Mouse (Mus musculus): ENCODE results near the gene Spaca4. TPM values are rescaled to one million over a fixed set of nuclear protein-coding genes. Genes with fewer than 3 reads are reported as not detected.

The Spaca4 gene
- polyA plus RNA-seq, 1 experiment from 2014 or later = 0.79 TPM

Other genes starting within 250 kb of the Spaca4 start
- gene Tulp2, start 243.9 kb downstream of the Spaca4 start, polyA plus RNA-seq (2015; fragmentation: Nextera tagmentation; extraction: Ambion mirVana) = 1.4 and 1.5 TPM in 2 replicates
- not detected in 2 replicates for gene Gm45808, start 239.0 kb downstream of the Spaca4 start, polyA plus RNA-seq (2015; fragmentation: Nextera tagmentation; extraction: Ambion mirVana)
- gene Dhdh, start 237.0 kb downstream of the Spaca4 start, polyA plus RNA-seq (2015; fragmentation: Nextera tagmentation; extraction: Ambion mirVana) = 2.0 and 2.2 TPM in 2 replicates
- gene Nucb1, start 215.4 kb downstream of the Spaca4 start, polyA plus RNA-seq (2015; fragmentation: Nextera tagmentation; extraction: Ambion mirVana) = 229 and 262 TPM in 2 replicates
- 25.5 and 31.2 TPM in 2 replicates for gene Ppp1r15a, start 199.5 kb downstream of the Spaca4 start, polyA plus RNA-seq (2015; fragmentation: Nextera tagmentation; extraction: Ambion mirVana)
- gene Plekha4, start 199.5 kb downstream of the Spaca4 start, polyA plus RNA-seq (2015; fragmentation: Nextera tagmentation; extraction: Ambion mirVana) = 2.7 and 3.9 TPM in 2 replicates
- 2.9 and 4.8 TPM in 2 replicates for gene Hsd17b14, start 170.9 kb downstream of the Spaca4 start, polyA plus RNA-seq (2015; fragmentation: Nextera tagmentation; extraction: Ambion mirVana)
- gene Bcat2, start 155.7 kb downstream of the Spaca4 start, polyA plus RNA-seq (2015; fragmentation: Nextera tagmentation; extraction: Ambion mirVana) = 95.7 and 109 TPM in 2 replicates
- gene Fgf21, start 110.3 kb downstream of the Spaca4 start, polyA plus RNA-seq (2015; fragmentation: Nextera tagmentation; extraction: Ambion mirVana) = 0.28 and 0.32 TPM in 2 replicates
- gene Fut1, start 108.5 kb downstream of the Spaca4 start, polyA plus RNA-seq (2015; fragmentation: Nextera tagmentation; extraction: Ambion mirVana) = 1.2 and 1.5 TPM in 2 replicates
- 0.15 TPM in 1 of 2 replicates, not detected in the other for gene Izumo1, start 104.0 kb downstream of the Spaca4 start, polyA plus RNA-seq (2015; fragmentation: Nextera tagmentation; extraction: Ambion mirVana)
- gene Rasip1, start 98.3 kb downstream of the Spaca4 start, polyA plus RNA-seq (2015; fragmentation: Nextera tagmentation; extraction: Ambion mirVana) = 3.3 and 4.4 TPM in 2 replicates
- gene Mamstr, start 85.8 kb downstream of the Spaca4 start, polyA plus RNA-seq (2015; fragmentation: Nextera tagmentation; extraction: Ambion mirVana) = 10.9 and 14.2 TPM in 2 replicates
- 13.8 and 18.8 TPM in 2 replicates for gene Fut2, start 59.4 kb downstream of the Spaca4 start, polyA plus RNA-seq (2015; fragmentation: Nextera tagmentation; extraction: Ambion mirVana)
- gene Ntn5, start 41.8 kb downstream of the Spaca4 start, polyA plus RNA-seq (2015; fragmentation: Nextera tagmentation; extraction: Ambion mirVana) = 0.55 and 1.2 TPM in 2 replicates
- 2.9 and 3.4 TPM in 2 replicates for gene Sec1, start 31.4 kb downstream of the Spaca4 start, polyA plus RNA-seq (2015; fragmentation: Nextera tagmentation; extraction: Ambion mirVana)
- 8.4 and 9.8 TPM in 2 replicates for gene Car11, start 26.0 kb downstream of the Spaca4 start, polyA plus RNA-seq (2015; fragmentation: Nextera tagmentation; extraction: Ambion mirVana)
- 2.7 and 2.9 TPM in 2 replicates for gene Dbp, start 20.7 kb downstream of the Spaca4 start, polyA plus RNA-seq (2015; fragmentation: Nextera tagmentation; extraction: Ambion mirVana)
- gene Rpl18, start 10.4 kb downstream of the Spaca4 start, polyA plus RNA-seq (2015; fragmentation: Nextera tagmentation; extraction: Ambion mirVana) = 915 and 1,024 TPM in 2 replicates
- 38.9 and 45.9 TPM in 2 replicates for gene Sphk2, start 7.8 kb downstream of the Spaca4 start, polyA plus RNA-seq (2015; fragmentation: Nextera tagmentation; extraction: Ambion mirVana)
- 16.0 and 24.7 TPM in 2 replicates for gene Fam83e, start 4.6 kb downstream of the Spaca4 start, polyA plus RNA-seq (2015; fragmentation: Nextera tagmentation; extraction: Ambion mirVana)
- 0.53 and 0.99 TPM in 2 replicates for gene Lmtk3, start 57.9 kb upstream of the Spaca4 start, polyA plus RNA-seq (2015; fragmentation: Nextera tagmentation; extraction: Ambion mirVana)
- gene Sult2b1, start 58.9 kb upstream of the Spaca4 start, polyA plus RNA-seq (2015; fragmentation: Nextera tagmentation; extraction: Ambion mirVana) = 32.7 and 46.5 TPM in 2 replicates
- gene Cyth2, start 88.8 kb upstream of the Spaca4 start, polyA plus RNA-seq (2015; fragmentation: Nextera tagmentation; extraction: Ambion mirVana) = 75.6 and 82.6 TPM in 2 replicates
- gene Kcnj14, start 99.0 kb upstream of the Spaca4 start, polyA plus RNA-seq (2015; fragmentation: Nextera tagmentation; extraction: Ambion mirVana) = 0.91 and 0.98 TPM in 2 replicates
- gene Grwd1, start 105.1 kb upstream of the Spaca4 start, polyA plus RNA-seq (2015; fragmentation: Nextera tagmentation; extraction: Ambion mirVana) = 50.3 and 53.7 TPM in 2 replicates
- 76.7 and 87.0 TPM in 2 replicates for gene Kdelr1, start 147.0 kb upstream of the Spaca4 start, polyA plus RNA-seq (2015; fragmentation: Nextera tagmentation; extraction: Ambion mirVana)
- 0.23 and 0.40 TPM in 2 replicates for gene Grin2d, start 152.6 kb upstream of the Spaca4 start, polyA plus RNA-seq (2015; fragmentation: Nextera tagmentation; extraction: Ambion mirVana)
- gene Syngr4, start 170.9 kb upstream of the Spaca4 start, polyA plus RNA-seq (2015; fragmentation: Nextera tagmentation; extraction: Ambion mirVana) = 0.49 and 1.2 TPM in 2 replicates
- 4.2 and 6.0 TPM in 2 replicates for gene Tmem143, start 171.1 kb upstream of the Spaca4 start, polyA plus RNA-seq (2015; fragmentation: Nextera tagmentation; extraction: Ambion mirVana)
- 197 and 224 TPM in 2 replicates for gene Emp3, start 195.6 kb upstream of the Spaca4 start, polyA plus RNA-seq (2015; fragmentation: Nextera tagmentation; extraction: Ambion mirVana)
- gene Ccdc114, start 198.3 kb upstream of the Spaca4 start, polyA plus RNA-seq (2015; fragmentation: Nextera tagmentation; extraction: Ambion mirVana) = 4.1 and 5.1 TPM in 2 replicates

Data from stomach, embryonic 16.5 days (tissue).